Mouse (Mus musculus) megakaryocyte, embryonic 14.5 days (primary cell): Measurements from ENCODE around the gene Macrod1. TPM values are rescaled to one million over a fixed set of nuclear protein-coding genes. Genes with fewer than 3 reads are reported as not detected.

Experiments
- H3K27me3 ChIP-seq: replicated peaks from 2 replicates; pipeline ENCODE3; 2012; ENCODE audit warnings: inconsistent platforms
- H3K36me3 ChIP-seq: replicated peaks from 2 replicates; pipeline ENCODE3; 2012; ENCODE audit warnings: low read length, inconsistent platforms, mixed read lengths
- H3K4me1 ChIP-seq: 2 replicates; pipeline ENCODE4 v1.6.1; 2012; ENCODE audit warnings: inconsistent platforms
- H3K4me3 ChIP-seq: replicated peaks from 2 replicates; pipeline ENCODE3; 2012; ENCODE audit warnings: moderate library complexity, mild to moderate bottlenecking, inconsistent platforms
- H3K9me3 ChIP-seq: 2 replicates; pipeline ENCODE4 v1.6.1; 2012; ENCODE audit warnings: inconsistent platforms
- FLI1 ChIP-seq: IDR thresholded peaks from 2 replicates; pipeline ENCODE4 v1.6.1; 2012; ENCODE audit warnings: low read length, inconsistent platforms, mixed read lengths
- GATA1 ChIP-seq: IDR thresholded peaks from 3 replicates; pipeline ENCODE4 v1.6.1; 2012; ENCODE audit warnings: mixed read lengths, low read length, inconsistent platforms, borderline replicate concordance
- polyA plus RNA-seq: library from polyadenylated mRNA; stranded (reverse); fragments of >175 nt; gene quantifications from 2 replicates; pipeline ENCODE4 v1.2.3, GENCODE M21; 2012; ENCODE audit warnings: low replicate concordance; ENCODE audit not compliant: insufficient read depth

Macrod1 gene
- polyA plus RNA-seq, 1 experiment, result 14.0 TPM

- Histone ChIP-seq H3K9me3 (no peaks in the 10 kb centered on the region), H3K4me3 (no peak overlapping the region), H3K4me1 (peaks cover 12% of the 10 kb centered on the region), H3K27me3 (peaks cover 93% of the 10 kb centered on the region), H3K36me3 (no peaks in the 10 kb centered on the region)
- TF ChIP-seq FLI1, result no peak
- TF ChIP-seq GATA1, result no peak
Measured at GRCm38 (mm10) chr19:7139321-7139720, 82.7 kb downstream of the Macrod1 start.

DNA sequence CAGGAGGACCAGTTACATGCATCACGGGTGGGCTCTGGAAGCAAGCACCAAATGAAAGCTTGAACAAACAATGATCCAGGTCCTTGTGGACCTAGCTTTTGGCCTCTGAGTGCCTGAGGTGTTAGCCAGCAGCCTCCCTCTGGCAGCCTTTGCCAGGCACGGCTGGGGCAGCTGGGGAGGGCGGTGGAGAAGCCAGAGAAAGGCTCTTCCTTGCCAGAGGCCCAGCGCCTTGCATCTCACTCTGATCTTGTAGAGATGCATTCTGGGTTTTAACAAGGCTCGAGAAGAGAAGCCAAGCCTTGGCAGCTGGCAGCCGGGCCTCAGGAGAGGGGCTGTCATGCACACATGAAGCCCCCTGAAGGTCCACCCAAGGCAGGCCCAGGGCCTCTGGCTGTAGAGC lies 83.8 kb downstream of the Macrod1 start:
- H3K9me3 ChIP-seq, result no peaks in the 10 kb centered on the region
- H3K27me3 ChIP-seq, result peaks cover 94% of the 10 kb centered on the region
- no peaks in the 10 kb centered on the region for H3K36me3 ChIP-seq
- H3K4me3 ChIP-seq, result no peak overlapping the region
- TF ChIP-seq FLI1, result no peak
- no peak for TF ChIP-seq GATA1
- peaks cover 13% of the 10 kb centered on the region for H3K4me1 ChIP-seq

- peaks cover 94% of the 10 kb centered on the region for H3K27me3 ChIP-seq
Measured at GRCm38 (mm10) chr19:7140856-7141421, 84.3 kb downstream of the Macrod1 start.

GRCm38 (mm10) chr19:7142207-7142915 lies 85.8 kb downstream of the Macrod1 start:
- H3K27me3 ChIP-seq, result peaks cover 94% of the 10 kb centered on the region

More at GRCm38 (mm10) chr19:7140856-7141421, 84.3 kb downstream of the Macrod1 start:
- Histone ChIP-seq H3K9me3 (no peaks in the 10 kb centered on the region), H3K4me1 (peaks cover 13% of the 10 kb centered on the region), H3K4me3 (no peak overlapping the region), H3K36me3 (no peaks in the 10 kb centered on the region)
- TF ChIP-seq GATA1 (no peak), FLI1 (no peak)

DNA sequence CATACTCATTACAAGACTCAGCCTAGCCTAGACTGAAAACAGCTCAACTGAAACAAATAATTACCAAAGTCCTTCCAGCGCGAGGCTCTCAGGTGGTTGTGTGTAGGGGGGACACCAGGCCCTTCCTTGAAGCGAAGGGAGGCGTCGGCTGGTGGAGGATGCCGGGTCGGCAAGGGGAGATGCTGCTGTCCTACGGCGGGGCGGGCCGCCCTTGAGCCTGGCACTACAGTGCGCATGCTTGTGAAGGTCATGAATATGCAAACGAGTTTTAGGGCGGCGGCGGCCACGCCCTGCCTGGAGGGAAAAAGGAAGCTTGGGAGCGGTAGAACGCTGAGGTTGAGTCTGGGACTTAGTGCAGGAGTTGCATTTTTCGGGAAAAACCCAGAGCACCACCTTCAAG lies 87.2 kb downstream of the Macrod1 start:
- peaks cover 96% of the 10 kb centered on the region for H3K27me3 ChIP-seq
- peak overlapping the region; percentile 90 for H3K4me3 ChIP-seq
- H3K36me3 ChIP-seq, result no peaks in the 10 kb centered on the region
- TF ChIP-seq FLI1 (no peak), GATA1 (no peak)
- no peaks in the 10 kb centered on the region for H3K9me3 ChIP-seq
- peaks cover 22% of the 10 kb centered on the region for H3K4me1 ChIP-seq

More at GRCm38 (mm10) chr19:7142207-7142915, 85.8 kb downstream of the Macrod1 start:
- Histone ChIP-seq H3K4me3 (no peak overlapping the region), H3K36me3 (no peaks in the 10 kb centered on the region), H3K9me3 (no peaks in the 10 kb centered on the region), H3K4me1 (peaks cover 13% of the 10 kb centered on the region)
- TF ChIP-seq GATA1 (no peak), FLI1 (no peak)

DNA sequence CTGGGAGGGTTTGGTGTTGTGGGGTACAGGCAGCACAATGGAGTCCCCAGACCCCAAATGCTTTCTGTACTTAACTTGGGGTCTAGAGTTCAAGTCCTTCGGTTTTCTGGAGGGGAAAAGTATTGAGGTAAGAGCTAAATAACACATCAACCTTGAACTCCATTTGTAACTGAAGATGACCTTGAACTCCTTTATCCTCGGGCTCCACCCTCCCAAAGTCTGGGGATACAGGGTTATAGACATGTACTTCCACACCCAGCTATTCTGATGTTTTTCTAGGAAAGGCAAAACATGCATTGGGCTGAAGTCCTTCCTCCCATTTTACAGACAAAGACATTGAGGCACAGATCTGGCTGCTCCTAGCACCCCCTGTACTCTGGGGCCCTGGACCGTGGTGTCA lies 87.8 kb downstream of the Macrod1 start:
- Histone ChIP-seq H3K9me3 (no peaks in the 10 kb centered on the region), H3K27me3 (peaks cover 96% of the 10 kb centered on the region), H3K4me3 (peak overlapping the region; percentile 90), H3K4me1 (peaks cover 24% of the 10 kb centered on the region), H3K36me3 (no peaks in the 10 kb centered on the region)
- TF ChIP-seq GATA1, result no peak
- TF ChIP-seq FLI1, result no peak

DNA sequence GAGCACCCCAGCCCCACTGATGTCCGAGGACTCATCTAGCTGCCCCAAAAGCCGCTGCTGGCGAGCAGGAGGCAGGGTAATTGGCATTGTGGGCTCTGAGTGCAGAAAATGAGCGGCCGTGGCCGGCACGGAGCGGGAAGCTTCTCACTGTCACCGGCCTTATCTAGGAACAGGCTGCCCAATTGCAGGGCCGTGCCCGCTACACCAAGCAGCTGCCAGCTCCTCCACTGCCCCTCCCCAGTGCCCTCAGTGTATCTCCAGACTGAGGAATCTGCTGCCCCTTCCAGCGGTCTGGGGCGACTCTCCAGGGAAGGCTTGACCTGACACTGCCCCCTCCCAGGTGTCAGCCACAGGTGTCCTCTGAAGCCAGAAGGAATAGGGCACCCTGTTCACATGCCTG lies 89.8 kb downstream of the Macrod1 start:
- Histone ChIP-seq H3K4me3 (no peak overlapping the region), H3K27me3 (peaks cover 98% of the 10 kb centered on the region), H3K9me3 (no peaks in the 10 kb centered on the region), H3K36me3 (no peaks in the 10 kb centered on the region), H3K4me1 (peaks cover 24% of the 10 kb centered on the region)
- TF ChIP-seq FLI1 (no peak), GATA1 (no peak)

DNA sequence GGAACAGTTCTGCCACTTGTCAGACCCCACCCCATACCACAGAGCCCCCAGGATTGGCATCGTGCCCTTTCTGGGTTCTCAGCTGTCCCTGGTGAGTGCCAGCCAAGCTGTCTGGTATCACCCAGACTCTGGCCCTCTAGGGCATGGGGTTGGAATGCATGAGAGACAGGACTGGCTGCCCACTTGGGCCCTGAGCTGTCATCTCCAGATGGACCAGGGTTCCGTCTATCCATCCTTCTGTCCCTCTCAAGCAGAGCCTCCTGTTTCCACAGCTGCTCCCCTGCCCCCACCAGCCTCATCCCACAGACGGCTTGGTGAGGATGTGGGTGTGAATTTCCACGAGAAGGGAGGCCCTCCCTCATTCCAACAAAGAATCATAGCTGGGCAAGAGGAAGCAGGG lies 91.5 kb downstream of the Macrod1 start:
- Histone ChIP-seq H3K4me1 (peaks cover 28% of the 10 kb centered on the region), H3K9me3 (no peaks in the 10 kb centered on the region), H3K36me3 (no peaks in the 10 kb centered on the region), H3K27me3 (peaks cover 98% of the 10 kb centered on the region), H3K4me3 (no peak overlapping the region)
- TF ChIP-seq GATA1, result no peak
- no peak for TF ChIP-seq FLI1

DNA sequence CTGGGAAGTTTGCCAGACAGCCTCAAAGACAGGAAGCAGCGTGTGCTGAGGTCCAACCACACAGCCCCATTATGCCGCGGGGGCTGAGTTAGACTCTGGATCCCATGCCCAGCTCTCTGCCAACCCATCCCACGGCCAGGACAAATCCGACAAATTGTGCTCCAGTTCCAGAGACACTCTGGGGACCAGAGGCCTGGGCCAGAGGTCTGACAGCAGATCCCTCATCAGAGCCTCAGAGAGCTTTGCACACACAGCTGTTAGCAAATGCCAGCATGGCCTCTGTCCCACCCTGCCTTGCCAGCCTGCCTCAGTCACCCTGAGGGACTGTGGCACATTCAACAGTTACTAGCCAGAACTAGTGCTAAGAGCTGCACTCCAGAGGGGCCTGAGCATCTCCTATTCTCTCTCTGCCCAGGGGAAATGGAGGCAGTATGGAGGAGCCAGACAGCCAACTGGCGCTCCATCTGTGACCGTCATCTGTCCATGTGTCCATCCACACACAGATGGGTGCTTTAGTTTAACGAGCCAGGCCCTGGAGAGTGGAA lies 92.0 kb downstream of the Macrod1 start:
- no peak overlapping the region for H3K4me3 ChIP-seq
- H3K4me1 ChIP-seq, result peaks cover 27% of the 10 kb centered on the region
- peaks cover 98% of the 10 kb centered on the region for H3K27me3 ChIP-seq
- no peaks in the 10 kb centered on the region for H3K9me3 ChIP-seq
- no peak for TF ChIP-seq GATA1
- no peak for TF ChIP-seq FLI1
- H3K36me3 ChIP-seq, result no peaks in the 10 kb centered on the region

DNA sequence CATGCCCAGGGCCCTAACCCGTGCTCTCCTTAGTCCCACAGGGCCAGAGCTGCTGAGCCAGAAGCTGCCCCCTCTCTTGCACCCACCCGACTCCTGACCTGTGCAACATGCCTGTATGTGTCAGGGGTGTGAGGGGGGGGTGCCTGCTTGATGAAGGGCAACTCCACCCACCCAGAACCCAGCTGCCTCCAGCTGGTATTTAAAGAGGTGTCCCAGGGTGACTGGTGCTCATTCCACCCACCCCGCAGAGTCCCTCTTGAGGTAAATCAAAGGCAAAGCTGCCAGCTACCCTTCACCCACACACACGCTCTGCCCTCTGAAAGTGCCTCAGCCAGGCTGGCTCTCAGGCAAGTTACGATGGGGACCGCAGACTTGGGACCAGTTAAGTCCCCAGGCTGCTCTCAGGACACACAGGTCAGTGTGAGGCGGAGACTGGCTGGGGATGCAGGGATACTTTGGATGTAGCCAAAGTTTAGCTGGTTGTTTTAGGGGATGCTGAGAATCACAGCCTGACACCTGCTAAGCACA lies 92.6 kb downstream of the Macrod1 start:
- H3K36me3 ChIP-seq, result no peaks in the 10 kb centered on the region
- H3K9me3 ChIP-seq, result no peaks in the 10 kb centered on the region
- H3K4me3 ChIP-seq, result no peak overlapping the region
- H3K4me1 ChIP-seq, result peaks cover 21% of the 10 kb centered on the region
- TF ChIP-seq GATA1 (no peak), FLI1 (no peak)
- H3K27me3 ChIP-seq, result peaks cover 99% of the 10 kb centered on the region
